Mouse (Mus musculus): Measurements from ENCODE around the gene Ryr1. TPM values are rescaled to one million over a fixed set of nuclear protein-coding genes. Genes with fewer than 3 reads are reported as not detected.
"Not testable (repeated sequence)": the region's sequence is repeated elsewhere in the genome, so short reads cannot be mapped to it uniquely, and the experiment has no call there.

Ryr1 gene
- total RNA-seq, 2 experiments from 2014 or later, result 0.07 TPM; not detected in 1

DNA sequence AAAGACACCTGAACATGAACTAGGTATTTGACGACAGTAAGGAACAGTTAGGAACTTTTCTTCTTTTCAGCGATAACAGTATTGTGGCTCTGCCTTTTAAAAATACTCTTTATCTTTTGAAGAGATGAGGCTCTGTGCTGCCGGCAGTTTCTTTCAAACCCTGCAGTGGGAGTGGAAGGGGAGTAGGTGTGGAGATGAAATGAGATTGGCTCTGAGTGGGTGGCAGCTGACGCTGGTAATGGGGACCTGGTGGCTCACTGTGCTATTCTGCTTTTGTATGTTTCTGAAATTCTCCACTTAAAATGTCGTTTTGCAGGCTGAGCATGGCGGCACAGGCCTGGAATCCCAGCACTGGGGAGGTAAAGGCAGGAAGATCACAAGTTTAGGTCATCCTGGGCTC, 36.2 kb downstream of the Ryr1 start:
- no peak for ATAC-seq (replicated peaks; ENCODE audit: low FRiP score, low TSS enrichment, poor library complexity, severe bottlenecking)

DNA sequence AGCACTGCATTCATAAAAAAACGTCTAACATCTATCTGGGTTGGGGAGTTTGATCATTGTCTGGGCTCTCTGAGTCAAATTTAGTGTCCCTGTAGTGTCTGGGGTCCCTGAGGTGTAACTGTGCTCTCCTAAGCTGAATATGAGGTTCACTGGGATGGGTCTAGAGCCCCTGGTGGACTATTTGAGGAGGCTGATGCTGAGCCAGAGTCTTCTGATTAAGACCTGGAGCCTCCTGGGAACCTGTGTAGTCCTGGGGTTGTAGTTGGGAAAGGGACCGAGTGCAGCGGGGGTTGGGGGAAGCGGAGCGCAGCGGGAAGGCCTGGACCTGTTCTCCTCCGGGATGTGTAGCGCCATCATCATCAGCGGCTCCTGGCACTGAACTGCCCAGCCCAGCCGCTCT, 38.1 kb downstream of the Ryr1 start:
- ATAC-seq (replicated peaks; ENCODE audit: low FRiP score, low TSS enrichment, poor library complexity, severe bottlenecking), result no peak

DNA sequence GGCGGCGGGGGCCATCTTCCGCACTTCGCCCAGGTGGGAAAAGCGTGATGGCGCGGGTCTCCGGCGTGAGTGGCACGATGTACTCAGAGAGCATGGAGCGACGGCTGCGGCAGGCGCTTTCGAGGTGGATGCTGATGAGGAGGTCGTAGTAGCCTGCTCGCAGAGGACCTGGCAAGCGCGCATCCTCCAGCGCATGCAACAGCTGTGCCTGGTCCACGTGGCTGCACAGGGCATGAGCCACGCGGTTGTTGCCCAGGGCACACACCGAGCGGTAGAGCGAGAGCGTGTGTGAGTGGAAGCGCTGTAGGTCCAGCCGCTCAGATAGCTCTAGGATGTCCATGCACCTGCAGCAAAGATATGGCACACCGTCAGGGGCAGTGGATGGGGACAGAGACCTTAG, 39.0 kb downstream of the Ryr1 start:
- ATAC-seq (replicated peaks; ENCODE audit: low FRiP score, low TSS enrichment, poor library complexity, severe bottlenecking), result no peak

DNA sequence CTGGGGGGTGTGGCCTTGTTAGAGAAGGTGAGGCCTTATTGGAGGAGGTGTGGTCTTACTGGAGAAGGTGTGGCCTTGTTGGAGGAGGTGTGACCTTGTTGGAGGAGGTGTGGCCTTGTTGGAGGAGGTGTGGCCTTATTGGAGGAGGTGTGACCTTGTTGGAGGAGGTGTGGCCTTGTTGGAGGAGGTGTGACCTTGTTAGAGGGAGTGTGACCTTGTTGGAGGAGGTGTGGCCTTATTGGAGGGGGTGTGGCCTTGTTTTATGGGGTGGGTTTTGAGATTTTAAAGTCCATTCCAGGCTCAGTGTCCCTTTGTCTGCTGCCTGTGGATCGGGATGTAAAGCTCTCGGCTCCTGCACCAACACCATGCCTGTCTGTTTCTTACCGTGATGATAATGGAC, 40.6 kb downstream of the Ryr1 start:
- ATAC-seq (replicated peaks; ENCODE audit: low FRiP score, low TSS enrichment, poor library complexity, severe bottlenecking), result no peak

DNA sequence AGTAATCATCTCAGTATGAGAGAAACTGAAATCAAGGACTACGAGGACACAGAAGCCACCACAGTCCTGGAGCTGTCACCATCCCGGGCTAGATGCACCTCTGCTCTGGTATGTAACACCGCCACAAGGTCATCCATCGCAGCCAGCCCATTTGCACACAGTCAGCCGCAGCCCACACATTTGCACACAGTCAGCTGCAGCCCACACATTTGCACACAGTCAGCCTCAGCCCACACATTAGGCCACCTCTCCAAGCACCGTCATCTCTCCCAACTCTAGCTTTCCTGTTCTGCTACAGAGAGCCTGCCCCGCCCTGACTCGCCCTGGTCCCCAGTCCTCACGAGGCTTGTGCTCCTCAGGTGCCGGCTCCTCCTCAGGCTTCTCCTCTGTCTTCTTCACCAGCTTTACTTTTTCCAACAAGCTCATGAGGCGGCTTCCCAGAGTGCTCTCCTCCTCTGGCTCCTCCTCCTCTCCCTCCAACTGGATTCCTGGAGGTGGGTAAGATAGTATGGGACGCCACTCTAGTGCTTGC, 45.5 kb downstream of the Ryr1 start:
- ATAC-seq (replicated peaks; ENCODE audit: low FRiP score, low TSS enrichment, poor library complexity, severe bottlenecking), result no peak

DNA sequence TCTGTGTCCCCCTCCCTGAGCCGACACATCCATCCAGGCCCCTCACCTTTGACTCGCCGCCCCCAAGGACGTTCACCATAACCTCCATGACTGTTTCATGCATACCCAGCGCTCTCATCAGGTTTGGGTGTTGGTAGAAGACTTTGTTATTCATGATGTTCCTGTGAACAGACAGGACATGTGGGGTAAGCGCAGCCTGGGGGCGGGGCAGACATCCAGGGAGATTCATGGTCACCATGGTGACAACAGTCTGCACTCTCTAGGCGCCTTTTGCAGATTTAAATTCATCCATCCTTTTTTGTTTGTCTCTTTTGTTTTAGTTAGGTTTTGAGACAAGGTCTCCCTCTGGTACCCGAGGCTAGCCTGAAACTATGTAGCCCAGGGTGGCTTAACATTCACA, 48.0 kb downstream of the Ryr1 start:
- ATAC-seq (replicated peaks; ENCODE audit: low FRiP score, low TSS enrichment, poor library complexity, severe bottlenecking), result no peak

DNA sequence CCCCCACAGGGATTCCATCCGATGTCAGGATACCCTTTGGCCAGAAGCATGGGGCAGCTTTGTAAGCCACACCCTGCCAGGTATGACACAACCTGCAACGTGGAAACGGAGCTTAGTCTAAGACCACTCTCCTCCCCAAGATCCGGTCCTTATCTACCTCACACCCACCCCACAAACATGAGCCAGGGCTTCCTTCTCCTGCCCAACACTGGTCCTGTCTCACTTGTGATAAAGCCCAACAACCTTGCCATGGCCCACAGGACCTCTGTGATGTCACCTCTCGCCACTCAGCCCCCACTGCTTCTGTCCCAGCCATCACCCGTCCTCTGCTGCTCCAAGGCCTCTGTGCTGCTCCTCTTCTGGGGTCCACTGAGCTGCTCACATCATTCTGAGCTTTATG, 49.8 kb downstream of the Ryr1 start:
- ATAC-seq (replicated peaks; ENCODE audit: low FRiP score, low TSS enrichment, poor library complexity, severe bottlenecking), result 0 out of 2 replicates have a peak, but pooled peaks have one; percentile 44

DNA sequence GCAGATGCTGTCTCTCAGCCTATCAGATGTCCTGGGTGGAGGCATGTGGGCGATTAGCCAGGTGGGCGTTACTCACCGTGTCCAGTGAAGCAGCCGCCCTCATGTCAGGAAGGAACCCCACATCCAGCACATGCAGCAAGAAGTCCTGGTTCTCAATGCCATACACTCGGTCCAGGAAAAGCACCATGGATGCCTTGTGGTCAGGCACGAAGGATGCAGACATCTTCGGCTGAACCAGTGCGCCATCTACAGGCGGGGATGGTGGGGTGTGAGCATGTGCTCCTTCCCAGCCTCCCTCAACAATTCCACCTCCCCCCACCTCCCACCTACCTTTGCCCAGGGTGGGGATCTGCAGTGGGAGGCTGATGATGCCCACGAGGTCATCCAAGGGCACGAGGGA, 52.3 kb downstream of the Ryr1 start:
- peak; percentile 41; the same call in 1 of the 2 replicates for ATAC-seq (replicated peaks; ENCODE audit: low FRiP score, low TSS enrichment, poor library complexity, severe bottlenecking)

DNA sequence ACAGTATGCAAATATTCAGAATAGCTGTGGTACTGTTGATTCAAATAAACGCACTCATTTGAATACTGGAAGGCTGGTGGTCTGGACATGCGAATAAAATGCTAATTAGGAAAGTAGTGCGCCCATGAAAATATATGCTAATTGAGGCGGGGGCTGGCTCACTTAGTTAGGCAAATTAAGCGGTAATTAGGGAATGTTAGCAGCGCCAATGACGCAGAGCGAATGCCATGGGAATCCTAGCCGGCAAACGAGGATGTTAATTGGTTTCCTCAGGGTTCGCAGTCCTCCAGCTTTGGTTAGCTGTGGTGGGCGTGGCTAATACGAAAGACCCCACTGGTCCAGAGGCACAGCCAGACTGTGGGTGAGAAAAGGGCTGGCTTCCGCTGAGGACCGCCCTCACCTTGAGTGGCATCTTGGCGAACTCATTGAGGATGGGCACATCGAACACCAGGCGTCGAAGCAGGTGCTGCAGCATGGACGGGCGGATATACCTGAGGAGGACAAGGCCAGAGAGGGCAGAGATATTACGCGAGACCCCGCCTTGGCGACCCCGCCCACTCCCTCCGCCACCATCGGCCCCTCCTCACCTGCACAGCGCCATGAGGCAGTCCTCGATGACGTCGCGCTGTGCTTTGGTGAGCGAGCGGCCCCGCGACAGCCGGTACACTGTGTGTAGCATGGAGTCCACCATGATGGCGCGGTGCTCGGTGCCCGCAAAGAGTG, 53.6 kb downstream of the Ryr1 start:
- ATAC-seq (replicated peaks; ENCODE audit: low FRiP score, low TSS enrichment, poor library complexity, severe bottlenecking), result no peak

DNA sequence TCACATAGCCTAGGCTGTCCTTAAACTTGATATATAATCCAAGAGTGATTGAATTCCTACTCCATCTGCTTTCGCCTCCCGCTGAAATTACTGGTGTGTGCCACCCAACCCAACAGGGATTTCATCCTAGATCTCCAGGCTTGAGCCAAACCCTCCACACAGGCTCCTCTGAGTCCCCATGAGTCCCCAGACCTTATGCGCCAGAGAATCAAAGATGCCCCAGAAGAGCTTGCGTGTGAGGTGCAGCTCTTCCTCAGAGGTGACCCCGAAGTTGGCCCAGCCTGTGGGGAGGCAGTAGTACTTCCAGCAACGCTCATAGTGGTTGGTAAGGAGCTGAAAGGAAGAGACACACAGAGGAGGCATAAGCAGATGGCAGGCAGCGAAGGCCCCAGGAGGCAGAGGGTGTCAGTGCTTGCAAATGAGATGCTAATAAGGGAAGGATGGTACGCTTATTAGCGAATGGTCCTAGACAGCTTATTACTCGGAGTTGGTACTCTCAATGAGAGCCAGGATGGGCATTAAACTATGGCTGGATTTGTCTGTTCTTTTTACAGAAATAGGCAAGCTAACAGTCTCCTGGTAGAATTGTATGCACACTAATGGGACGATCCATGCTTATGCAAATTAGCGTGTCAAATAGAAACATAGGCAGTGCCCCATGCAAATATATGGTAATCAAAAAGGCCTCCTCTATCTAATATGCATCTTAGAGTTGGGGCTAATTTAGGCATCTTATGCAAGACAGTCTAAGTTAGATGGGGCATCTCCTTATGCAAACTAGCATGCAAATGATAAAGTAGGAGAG, 54.4 kb downstream of the Ryr1 start:
- no peak for ATAC-seq (replicated peaks; ENCODE audit: low FRiP score, low TSS enrichment, poor library complexity, severe bottlenecking)

DNA sequence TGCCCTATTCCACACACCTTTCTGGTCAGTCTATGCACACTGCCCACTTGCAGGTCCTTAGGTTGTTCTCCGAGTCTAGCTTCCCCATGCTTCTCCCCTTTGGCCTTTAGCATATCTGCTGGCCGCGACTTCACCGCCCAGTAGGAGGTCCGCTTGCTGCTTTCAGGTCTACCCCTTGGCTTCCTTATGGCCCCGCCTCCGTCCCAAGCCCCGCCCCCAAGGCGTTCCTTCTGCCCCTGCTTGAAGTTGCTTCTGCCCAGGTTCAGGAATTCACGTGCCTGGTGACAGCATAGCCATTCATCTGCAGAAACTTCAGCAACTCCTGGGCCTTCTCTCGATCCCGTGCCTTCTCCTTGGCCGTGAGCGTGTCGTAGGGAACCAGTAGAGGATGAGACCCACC, 57.2 kb downstream of the Ryr1 start:
- no peak for ATAC-seq (replicated peaks; ENCODE audit: low FRiP score, low TSS enrichment, poor library complexity, severe bottlenecking)

DNA sequence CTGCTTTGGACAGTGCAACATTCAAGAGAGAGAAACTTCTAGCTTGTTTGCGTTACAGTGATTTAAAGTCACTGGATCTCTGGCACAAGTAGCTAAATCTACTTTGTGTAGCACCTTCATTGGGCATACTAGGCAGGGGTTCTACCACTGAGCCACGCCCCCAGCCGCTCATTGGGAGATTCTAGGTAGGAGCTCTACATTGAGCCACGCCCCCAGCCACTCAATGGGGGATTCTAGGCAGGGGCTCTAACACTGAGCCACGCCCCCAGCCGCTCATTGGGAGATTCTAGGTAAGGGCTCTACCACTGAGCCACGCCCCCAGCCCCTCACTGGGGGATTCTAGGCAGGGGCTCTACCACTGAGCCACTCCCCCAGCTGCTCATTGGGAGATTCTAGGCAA, 61.5 kb downstream of the Ryr1 start:
- ATAC-seq (replicated peaks; ENCODE audit: low FRiP score, low TSS enrichment, poor library complexity, severe bottlenecking), result not testable (repeated sequence)

DNA sequence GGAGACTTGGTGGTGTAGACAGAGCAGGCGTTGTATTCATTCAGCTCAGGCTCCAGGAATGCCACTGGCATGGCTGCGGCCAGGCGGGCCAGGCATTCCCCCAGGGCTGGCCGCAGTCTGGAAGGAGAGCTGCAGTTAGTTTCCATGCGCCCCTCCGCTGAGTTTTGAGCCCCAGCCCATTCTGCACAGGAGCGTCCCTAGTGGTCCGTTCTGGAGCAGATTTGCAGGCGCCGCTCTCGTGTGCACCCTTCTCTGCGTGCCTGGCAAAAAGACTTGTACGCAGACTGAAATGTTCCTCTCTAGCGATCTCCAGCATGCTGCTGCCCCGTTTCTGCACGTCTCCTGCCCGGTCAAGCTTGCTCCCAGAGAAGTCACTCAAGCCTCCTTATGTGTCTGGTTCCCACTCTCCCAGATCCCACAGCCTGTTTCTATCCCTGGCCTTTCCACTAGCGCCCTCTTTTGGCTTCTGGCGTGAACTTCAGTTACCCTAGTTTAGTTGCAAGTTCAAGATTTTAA, 63.4 kb downstream of the Ryr1 start:
- no peak; the same call in 1 of the 2 replicates for ATAC-seq (replicated peaks; ENCODE audit: low FRiP score, low TSS enrichment, poor library complexity, severe bottlenecking)

DNA sequence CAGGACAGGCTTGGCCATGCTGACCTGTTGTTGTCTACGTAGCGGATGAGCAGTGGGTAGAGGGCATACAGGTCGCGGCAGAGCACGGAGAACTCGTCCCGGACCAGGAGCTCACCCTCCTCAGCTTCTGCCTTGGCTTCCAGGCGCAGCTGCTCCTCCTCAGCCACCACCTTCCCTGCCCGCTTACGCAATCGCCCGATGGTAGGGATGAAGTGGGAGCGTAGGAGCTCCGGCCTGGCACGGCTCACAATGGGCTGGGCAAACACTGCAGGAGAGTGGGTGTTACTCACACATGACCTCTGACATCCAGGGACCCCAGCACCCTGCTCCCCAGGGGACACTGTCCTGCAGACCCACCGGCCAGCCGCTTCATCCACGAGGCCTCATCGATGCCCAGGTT, 65.5 kb downstream of the Ryr1 start:
- ATAC-seq (replicated peaks; ENCODE audit: low FRiP score, low TSS enrichment, poor library complexity, severe bottlenecking), result no peak

DNA sequence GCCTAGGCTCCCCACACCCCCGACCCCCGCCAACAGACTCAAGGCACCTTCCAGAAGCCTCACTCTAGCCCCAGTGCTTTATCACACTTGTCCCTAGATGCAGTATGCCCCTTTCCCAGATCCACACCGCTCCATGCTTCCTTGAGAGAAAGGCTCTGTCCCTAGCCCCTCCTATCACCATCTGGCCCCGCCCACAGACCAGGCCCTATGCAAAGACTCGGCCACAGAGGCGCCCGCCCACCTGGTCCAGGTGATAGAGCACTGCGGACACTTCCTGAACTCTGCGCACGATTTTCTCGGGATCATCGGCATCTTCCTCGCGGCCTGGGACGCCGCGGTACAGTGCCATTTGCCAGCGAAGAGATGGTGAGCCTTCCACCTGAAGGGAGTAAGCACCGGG, 72.2 kb downstream of the Ryr1 start:
- no peak for ATAC-seq (replicated peaks; ENCODE audit: low FRiP score, low TSS enrichment, poor library complexity, severe bottlenecking)

DNA sequence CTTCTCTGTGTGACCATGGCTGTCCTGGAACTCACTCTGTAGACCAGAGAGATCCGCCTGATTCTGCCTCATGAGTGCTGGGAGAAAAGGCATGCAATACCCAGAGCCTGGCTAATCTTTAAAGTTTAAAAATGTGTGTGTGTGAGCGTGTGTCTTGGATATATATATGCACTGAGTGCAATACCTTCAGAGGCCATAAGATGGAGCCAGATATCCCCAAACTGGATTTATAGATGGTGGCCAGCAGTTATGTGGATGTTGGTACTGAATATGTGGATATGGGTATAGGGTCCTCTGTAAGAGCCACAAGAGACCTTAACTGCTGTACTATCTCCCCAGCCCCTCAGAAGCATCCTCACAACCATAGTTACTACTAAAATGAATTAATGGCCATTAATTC, 74.2 kb downstream of the Ryr1 start:
- peak; percentile 71 for ATAC-seq (replicated peaks; ENCODE audit: low FRiP score, low TSS enrichment, poor library complexity, severe bottlenecking)

DNA sequence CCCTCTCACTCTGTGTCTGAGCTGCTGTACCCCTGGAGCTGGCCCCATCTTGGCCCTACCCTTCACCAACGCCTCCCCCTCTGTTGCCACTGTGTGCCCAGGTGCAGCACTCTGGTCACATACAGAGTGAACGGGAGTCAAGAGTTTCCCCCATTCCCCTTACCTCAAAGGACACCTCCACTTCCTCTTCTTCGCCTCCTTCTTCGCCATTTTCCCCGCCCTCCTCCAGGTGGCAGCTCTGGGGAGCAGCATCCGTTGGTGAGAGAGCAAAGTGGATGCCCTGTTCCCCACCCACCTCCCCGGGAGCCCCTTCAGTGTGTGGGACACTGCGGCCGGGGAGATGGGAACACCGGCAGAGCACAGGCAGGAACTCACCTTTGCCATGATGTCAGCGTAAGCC, 76.4 kb downstream of the Ryr1 start:
- no peak for ATAC-seq (replicated peaks; ENCODE audit: low FRiP score, low TSS enrichment, poor library complexity, severe bottlenecking)

DNA sequence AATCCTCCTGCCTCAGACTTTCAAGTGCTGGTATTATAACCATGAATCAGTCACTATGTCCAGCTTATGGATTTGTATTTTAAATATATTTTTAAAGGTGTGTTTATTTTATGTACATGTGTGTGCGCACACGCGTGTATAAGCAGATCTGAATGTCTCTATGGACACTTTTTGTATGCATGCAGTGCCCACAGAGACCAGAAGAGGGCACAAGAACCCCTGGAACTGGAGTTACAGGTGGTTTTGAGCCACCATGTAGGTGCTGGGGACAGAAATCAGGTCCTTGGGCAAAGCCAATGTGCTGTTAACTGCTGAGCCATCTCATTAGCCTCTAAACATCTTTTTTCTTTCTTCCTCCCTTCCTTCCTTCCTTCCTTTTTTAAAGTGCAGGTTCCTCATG, 76.9 kb downstream of the Ryr1 start:
- no peak for ATAC-seq (replicated peaks; ENCODE audit: low FRiP score, low TSS enrichment, poor library complexity, severe bottlenecking)

DNA sequence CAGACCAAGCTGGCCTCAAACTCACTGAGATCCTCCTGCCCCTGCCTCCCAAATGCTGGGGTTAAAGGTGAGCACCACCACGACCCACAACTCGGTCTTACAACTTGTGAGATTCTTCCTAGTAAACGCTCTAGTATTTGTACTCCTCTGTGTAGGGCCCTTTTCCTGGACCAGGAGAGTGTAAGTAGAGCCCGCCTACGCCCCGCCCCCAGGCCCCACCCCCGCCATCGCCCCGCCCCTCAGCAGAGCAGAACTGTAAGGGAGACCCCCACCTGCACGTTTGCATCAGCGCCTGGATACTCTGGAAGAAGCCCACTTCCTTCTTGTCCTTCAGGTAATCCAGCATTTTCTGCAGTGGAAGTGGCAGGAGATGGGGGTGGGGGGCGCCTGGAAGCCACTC, 78.4 kb downstream of the Ryr1 start:
- no peak for ATAC-seq (replicated peaks; ENCODE audit: low FRiP score, low TSS enrichment, poor library complexity, severe bottlenecking)

DNA sequence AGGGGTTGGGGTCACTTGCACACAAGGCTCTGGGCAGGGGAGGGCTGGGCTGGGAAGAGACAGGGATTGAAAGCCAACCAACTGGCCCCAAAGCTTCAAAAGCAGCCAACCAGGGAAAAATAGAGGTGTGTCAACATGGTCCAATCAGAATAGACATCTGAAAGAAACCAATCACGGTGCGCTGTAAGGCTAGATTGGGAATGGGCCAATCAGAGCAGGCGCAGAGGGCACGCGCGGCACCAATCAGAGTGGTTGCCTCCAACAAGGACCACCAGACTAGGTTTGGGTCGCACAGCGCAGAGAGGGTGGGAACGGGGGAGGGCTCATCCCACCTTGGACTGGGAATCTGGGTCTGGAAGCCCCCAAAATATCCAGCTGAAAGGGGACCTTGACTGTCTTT, 80.7 kb downstream of the Ryr1 start:
- no peak for ATAC-seq (replicated peaks; ENCODE audit: low FRiP score, low TSS enrichment, poor library complexity, severe bottlenecking)

DNA sequence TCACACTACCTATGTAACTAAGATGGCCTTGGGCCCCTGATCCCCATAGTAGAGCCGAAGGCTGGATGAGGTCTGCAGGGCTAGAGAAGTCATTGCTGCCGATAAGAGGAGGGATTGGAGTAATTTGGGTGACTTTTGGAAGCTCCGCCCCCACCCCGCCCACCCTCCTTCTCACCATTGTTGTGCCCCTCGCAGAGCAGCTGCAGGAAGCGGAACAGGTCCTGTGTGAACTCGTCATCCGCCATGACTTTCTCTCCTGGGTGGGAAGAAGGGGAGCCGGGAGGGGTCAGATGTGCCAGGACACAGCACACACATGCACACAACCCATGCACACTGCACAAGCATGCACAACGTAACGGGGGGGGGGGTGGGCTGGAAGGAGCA, 81.3 kb downstream of the Ryr1 start:
- no peak for ATAC-seq (replicated peaks; ENCODE audit: low FRiP score, low TSS enrichment, poor library complexity, severe bottlenecking)
